Mouse (Mus musculus) granulocyte monocyte progenitor cell, adult 5-6 weeks (primary cell): ENCODE measurements around the gene Capn15. TPM values are rescaled to one million over a fixed set of nuclear protein-coding genes. Genes with fewer than 3 reads are reported as not detected.

Source experiments
- ATAC-seq: replicated peaks from 2 replicates; pipeline ENCODE4 v1.8.0; 2016; ENCODE audit warnings: mild to moderate bottlenecking, moderate TSS enrichment, inconsistent platforms; ENCODE audit not compliant: poor library complexity, severe bottlenecking
- total RNA-seq, 2 experiments: library from RNA; stranded (forward) in 1 of 2; stranded (reverse) in 1 of 2; fragments of 200-712, 200-1000 nt in 1 of 2; fragments of >200 nt in 1 of 2; fragmentation: Nextera tagmentation in 1 of 2; gene quantifications; 2 replicates each; pipeline ENCODE4 v1.2.3; 2014 to 2017

Gene Capn15
- total RNA-seq, 2 experiments from 2014 or later: 5.3 to 12.5 TPM

DNA sequence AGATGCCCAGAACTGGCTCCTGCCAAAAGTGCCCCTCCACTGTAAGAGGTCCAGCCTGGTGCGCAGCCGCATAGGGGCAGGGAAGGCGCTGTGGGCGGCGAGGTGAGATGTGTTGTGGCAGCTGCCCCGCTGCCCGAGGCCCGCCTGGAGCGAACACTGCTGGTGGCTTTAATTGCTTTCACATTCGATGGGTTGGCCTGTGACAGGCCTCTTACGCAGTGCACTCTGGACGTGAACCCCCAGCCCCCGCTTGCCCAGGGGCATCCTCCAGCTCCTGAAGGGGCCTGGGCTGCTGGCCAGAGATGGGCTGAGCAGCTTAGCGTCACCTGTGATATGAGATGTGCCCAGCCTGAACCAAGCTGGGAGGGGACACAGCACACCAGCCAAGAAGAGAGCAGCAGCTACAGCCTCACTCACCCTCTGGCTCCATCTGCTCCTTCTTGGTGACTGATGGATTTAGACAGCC is 28.0 kb downstream of the Capn15 start:
- ATAC-seq: no peak

DNA sequence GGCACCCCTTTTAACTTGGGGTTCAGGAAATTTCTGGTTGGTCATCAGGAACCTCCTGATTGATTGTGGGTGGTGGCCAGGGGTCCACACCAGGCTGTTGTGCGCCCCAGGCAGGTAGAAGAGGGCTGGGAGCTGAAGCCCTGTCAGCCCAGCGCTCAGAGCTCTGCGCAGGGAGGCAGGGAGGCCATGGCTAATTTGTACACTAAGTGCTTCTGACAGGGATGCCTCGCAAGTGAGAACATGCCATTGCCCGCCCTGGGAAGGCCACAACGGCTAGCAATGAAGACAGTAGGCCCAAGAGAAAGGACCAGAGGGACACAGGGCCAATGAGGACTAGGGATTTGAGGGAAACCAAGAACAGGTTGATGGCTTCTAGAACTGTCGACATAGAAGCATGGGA is 29.0 kb downstream of the Capn15 start:
- no peak for ATAC-seq

DNA sequence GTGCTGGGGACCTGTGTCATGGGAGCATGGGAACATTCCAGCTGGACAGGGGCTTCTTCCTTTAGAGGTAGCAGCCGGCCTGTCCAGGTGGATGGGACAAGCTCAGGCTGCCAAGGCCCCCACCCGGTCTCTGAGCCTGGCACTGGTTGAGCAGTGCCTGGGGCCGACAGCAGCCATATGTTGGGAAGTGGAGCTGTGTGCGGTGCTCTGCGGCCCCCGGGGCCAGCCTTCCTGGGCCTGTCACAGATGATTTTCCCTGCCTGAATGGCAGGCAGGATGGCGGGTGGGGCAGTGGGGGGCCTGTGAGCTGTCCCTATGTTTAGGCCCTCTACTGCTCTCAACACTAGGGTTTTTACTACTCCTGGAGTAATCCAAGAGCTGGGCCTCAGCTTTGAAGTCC is 29.4 kb downstream of the Capn15 start:
- ATAC-seq: no peak

DNA sequence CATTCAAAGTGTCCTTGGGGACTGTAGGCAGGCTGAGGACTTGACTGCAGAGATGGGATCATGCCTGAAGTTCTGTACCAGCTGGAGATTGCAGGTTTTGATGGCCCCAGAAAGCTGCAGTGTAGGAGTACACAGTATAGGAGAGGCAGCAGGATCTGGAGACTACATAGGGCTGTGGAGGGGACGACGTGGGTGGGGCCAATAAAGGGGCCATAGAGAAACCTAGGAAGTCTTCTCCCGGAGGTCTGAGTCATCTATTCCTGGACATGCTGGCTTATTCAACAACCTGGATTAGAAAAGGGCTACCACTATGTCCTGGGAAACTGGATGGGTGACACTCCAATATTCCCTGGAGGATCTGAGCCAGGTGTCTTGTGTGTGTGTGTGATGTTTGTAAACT is 29.9 kb downstream of the Capn15 start:
- no peak for ATAC-seq

DNA sequence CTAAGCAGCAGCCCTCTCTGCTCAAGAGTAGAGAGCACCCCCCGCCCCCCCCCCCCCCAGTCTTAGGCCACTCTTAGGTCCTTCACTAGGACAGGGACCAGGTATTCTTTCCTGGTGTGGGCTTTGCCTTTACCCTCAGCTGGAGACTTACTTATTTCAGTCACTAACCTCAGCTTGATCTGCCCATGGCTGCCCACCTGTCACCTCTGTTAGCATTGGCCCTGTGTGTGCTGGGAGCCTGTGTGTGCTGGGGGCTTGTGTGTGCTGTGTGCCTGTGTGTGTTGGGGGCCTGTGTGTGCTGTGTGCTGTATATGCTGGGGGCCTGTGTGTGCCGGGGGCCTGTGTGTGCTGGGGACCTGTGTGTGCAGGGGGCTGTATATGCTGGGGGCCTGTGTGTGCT is 30.9 kb downstream of the Capn15 start:
- no peak for ATAC-seq

DNA sequence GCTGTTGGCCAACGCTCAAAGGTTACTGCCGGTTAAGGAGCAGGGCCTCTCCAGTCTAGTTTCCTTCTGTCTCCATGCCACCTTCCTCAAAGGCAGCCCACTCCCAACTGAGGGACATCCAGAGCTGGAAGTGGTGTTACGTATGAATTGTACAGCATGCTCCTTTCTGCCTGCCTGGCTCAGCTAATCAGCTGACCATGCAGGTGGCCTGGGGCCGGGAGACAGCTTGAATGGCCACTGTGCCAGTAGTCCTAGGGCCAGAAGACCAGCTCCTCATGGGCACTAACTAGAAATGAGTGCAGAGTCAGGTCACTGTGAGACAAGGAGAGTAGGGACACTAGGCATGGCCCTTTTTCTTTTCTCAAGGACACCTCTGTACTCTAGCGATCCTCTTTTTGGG is 32.4 kb downstream of the Capn15 start:
- no peak for ATAC-seq

DNA sequence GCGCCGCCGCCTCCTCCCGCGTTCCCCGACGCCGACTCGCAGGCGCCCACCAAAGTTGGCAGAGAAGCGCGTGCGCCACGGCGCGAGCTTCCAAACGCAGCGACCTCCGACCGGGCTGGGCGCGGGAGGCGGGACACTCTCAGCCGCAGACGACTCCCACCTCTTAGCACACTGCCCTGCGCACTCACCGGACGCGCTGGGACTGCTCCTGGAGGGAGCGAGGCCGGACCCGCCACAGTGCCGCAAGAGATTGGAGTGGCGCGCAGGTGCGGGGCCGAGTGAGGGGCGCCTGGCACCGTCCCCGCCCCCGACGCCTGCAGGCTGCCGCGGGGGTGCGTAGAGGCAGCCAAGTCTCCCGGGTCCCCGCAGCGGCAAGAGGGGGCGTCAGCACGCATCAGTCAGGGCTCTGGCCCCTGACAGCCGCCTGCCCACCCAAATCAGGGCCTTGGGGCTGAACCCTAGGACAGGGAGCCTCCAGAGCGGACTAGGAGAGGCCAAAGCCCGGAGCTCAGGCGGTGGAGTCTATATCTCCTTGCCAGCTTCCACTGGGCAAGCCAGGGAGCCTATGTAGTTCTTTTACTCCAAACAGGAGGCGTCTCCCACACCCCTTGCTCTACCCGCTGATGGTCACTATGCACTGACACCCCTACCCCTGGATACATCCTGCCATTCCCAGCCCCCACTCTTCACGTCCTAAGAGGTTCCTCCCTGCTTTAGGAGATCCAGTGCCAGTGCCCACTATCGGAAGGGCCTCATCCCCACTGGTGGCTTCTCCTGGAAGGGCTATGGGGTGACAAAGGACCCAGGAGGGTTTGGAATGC is 33.6 kb downstream of the Capn15 start, which contains the start of gene A930017K11Rik:
TSS of gene A930017K11Rik (minus strand) at position 763 of the 821 bp plus-strand sequence.
- peak; percentile 41; the same call in 1 of the 2 replicates for ATAC-seq

DNA sequence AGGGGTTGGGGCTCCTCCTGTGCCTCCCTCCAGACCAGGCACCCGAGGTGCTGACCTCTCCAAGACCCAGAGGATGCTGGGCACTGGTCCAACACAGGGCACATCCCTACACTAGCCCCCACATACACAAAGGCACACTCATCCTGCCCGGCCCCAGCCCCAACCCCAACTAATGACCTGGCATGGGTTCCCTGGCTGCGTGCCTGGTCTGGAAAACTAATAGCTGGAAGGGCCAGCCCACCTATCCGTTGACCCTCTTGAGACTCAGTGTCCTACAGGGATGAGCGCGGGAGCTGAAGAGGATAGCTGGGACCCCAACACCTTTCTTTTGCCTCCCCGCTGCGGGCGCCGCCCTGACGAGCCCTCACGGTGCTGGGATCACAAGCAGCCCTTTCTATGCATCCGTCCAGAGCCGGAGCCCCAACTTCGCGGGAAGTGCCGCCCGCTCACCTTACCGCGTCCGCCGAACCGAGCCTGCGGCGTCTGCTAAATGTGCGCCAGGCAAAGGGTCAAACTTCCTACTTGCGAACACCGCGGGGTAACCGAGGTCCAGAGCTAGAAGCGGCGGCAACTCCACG is 34.3 kb downstream of the Capn15 start:
- ATAC-seq: 0 out of 2 replicates have a peak, but pooled peaks have one; percentile 8

DNA sequence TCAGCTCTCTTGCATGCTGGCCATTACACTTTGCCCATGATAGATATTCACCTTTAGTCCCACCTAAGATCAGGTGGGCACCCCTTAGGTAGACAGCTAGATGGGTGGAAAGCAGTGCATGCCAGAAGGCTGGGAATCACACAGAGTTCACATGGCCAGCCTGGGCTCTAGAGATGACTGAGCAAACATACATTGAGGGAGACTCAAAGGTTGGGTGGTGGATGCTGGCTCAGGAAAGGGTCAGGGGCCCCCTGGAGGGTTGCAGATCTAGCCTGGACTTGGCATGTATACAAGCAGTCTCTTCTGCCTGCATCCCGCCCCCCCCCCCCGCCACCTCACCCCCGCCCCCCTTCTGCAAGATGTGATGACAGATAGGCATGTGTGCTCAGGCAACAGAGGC is 34.9 kb downstream of the Capn15 start:
- ATAC-seq: no peak

DNA sequence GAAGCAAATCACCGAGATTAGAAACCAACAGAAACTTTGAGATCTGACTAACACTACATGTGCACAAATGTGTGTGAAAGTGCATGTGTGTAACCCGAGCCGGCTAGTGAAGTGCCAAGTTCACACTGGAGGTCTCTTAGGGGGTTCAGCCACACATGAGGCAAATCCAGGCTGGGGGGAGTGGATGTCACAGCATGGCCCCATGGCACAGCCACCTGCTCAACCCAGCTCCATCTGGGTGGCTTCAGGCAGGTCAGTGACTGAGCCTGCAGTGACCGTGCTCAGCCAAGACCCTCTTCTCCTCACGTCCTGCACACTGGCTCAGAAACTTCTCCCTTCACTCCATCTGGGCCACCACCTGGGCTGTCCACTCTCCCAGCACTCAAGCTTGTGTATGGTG is 35.6 kb downstream of the Capn15 start:
- ATAC-seq: no peak

DNA sequence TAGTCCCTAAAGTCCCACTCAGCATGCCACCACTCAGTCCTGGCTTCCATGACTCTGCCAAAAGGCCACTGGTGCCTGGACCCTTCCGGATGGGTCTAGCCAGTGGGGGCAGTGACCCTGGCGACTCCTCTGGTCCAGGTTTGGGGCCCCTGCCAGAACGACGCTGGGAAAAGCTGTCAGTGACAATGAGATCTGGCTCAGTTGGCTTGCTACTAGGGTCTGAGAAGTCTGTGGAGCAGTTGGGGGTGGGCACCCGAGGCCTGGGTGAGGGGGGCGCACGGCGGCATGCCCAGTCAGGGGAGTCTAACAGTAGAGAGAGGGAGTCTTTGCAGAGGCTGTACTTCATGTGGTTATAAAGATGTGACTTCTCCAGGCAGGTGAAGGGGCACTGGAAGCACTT is 37.5 kb downstream of the Capn15 start:
- no peak for ATAC-seq

DNA sequence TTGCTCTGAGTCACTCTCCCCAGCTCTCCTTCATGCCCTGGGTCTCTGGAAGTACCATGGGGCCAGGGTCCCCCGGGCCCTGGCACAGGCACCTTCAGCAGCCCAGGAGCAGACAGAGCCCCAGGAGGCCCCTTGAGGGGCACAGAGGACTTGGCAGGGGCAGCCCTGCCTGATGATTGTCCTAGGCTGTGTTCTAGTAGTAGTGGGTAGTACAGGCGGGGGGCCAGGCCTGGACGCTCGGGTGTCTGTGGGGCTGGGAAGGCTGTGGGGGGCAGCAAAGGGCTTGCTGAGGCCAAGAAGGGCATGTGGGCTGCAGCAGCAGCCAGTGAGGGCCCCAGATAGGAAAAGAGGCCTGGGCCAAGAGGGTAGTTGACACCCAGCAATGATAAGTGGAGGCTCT is 38.0 kb downstream of the Capn15 start:
- no peak for ATAC-seq

DNA sequence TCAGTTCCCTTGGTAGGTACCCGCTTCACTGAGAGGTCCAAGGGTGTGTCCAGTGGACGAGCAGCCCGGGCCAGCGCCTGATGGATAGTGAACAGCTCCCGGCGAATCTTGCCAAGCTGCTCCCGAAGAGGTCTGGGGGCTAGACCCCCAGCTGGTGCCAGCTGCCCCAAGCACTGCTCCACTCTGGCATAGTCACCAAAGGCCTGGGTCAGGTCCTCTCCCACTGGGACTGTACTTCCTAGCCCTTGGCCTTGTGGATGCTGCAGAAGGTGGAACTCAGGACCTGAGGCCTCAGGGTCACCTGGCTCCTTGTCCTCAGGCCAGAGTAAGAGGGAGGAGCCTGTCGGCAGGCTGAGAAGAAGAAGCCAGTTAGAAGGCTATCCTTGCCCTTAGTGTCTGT is 38.7 kb downstream of the Capn15 start:
- ATAC-seq: no peak

DNA sequence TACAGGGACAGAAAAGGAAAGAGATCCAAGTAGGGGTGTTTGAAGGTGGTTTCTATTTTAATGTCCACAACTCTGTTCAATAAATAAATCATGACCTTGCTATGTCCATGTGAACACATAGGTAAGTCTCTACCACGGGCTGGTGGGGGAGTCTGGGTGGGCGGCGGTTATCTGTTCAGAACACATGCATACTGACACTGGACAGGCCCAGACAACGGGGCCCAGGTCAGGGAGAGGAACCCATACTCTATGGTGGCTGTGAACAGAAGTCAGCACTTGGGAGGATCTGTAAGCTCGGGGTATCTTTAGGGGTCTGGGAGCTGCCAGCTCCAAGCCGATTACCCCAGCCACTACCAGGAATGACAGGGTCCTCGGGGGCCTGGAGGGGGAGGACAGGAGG is 39.2 kb downstream of the Capn15 start:
- no peak for ATAC-seq

DNA sequence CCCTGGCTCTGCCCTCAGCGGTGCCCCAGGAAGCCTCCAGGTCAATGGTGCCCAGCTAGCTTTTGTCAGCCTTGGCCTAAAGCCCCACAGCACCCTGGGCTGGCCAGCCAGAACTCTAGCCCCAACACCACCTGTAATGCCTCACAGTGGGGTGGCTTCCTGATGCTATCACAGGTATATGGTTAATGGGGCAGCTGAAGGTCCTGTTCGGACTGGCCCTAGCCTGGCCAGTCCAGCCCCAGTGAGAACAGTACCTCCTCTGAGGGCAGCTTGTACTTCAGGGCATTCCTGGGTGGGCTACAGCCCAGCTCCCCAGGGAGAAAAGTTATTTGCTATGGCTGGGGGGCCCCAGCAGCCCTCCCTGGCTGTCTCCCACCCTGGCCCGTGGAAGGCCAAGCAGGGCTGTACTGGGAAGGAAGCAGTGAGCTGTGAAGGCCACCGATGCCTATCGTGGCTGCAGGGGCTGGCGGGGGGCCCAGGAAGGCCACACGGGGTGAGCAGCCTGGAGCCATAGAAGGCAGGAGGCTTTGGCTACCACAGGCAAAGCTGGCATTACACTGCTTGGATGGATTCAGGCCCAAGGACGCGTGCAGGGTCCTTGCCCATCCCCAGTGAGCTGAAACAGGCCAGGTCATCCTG is 40.0 kb downstream of the Capn15 start:
- ATAC-seq: no peak

DNA sequence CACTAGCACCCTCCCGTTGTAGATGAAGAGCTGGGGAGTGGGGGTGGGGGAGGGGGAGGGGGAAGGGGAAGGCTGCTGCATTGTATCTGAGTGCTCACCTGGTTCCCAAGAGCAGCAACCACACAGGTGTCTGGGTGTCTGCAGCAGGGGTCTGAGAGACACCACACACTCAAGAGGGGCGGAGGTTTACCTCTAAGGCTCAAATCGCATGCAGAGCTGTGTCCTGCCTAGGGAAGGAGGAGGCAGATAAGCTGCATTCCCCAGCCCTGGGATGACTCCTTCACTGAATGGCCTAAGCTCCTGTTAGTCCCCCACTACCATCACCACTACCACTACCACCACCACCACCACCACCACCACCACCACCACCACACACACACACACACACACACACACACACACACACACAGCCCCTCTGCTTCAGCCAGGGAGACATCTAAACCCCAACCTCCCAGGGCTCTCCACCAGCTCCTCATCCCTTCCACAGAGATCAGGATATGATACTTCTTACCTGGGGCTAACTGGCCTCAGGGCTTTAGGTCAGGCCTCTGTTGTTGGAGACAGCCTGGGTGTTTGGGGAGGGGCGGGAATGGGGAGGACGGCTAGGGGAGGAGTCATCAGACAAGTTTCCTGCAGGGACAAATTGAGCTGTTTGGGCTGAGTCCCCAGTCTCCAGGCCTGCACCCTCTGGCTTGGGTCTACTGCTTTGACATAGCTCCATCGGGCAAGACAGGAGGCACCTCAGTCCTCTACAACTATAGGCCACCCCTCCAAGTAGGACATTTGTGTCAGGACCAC is 41.0 kb downstream of the Capn15 start, which contains the start of the genes Pigq and Nhlrc4:
TSS of gene Pigq (minus strand) at position 571 of the 798 bp plus-strand sequence.
TSS of gene Nhlrc4 (minus strand) at position 596 of the 798 bp plus-strand sequence.
- no peak for ATAC-seq

DNA sequence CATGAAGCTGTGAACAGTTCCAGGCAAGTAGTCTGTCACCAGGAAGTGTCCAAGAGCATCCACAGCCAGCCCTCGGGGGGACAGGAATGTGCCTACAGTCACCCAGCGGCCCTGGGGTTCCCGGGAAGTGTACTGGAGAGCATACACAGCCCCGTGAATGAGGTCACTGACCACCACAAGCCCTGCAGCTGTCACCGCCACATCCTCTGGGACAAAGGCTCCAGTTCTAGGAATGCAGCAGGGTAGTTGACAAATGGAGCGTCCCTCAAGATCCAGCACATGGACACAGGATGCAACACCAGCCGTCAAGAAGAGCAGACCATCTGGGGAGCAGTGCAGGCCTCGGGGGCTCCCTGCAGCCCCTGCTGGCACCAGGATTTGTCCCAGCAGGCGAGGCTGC is 41.8 kb downstream of the Capn15 start:
- no peak for ATAC-seq

DNA sequence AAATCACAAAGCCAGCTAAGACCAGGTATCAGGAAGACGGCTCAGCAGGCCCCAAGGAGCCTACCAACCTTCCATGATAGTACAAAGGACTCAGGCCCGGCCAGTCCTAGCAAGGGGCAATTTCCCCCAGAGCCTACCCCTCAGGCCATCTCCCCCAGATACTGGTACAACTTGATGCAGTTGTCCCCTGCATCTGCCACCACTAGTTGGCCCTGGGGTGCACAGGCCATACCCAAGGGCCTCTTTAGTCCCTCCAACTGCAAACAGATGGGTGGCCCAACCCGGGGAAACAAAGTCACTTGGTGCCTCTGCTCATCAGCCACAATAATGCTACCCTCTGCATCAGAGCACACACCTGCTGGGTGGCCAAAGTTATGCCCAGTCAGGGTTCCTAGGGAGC is 42.4 kb downstream of the Capn15 start:
- ATAC-seq: no peak

DNA sequence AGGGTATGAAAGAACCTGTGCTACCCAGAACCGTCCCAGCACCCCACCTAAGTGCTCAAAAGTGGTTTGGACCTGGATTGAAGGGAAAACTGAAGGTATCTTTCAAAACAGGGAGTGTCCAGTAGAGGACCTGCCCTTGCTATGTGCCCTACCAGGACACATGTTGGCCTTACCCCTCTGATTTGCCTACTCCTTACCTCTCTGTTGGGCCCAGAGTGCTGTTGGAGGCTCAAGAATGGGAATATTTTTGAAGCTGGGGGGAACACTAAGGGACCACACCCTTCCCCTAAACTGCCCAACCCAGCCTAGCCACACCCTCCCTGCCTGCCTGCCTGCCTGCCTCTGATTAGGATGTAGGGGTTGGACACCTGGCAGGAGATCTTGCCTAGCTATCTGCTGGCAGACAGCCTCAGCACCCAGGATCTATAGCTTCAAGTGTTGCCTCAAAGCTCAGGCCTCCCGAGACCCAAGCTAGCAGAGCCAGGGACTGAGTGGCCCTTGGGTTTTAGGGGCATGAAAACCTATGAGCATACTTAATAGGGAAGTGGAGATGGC is 42.9 kb downstream of the Capn15 start:
- no peak for ATAC-seq
